Comparison of ENCODE assay signal across 11 mouse cellular contexts in the genomic region with DNA sequence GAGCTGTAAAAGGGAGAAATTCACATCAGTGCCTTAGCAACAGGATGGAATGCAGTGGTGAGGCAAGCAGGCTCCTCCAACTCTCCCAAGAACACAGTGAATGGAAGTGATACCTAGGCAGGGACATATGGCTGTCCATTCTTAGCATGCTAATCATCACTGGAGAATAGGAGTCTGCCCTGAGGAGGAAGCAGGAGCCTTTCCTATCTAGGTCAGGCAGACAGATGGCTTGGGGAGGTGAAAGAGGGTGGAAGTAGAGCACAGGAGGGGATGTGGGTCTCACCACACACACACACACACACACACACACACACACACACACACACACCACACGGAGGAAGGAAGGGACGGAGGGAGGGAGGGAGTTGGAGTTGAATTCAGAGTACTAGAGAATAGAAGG.
A peak's percentile ranks its signal among the peaks of the same experiment; 100 is the strongest.
DNase-seq lines count a peak whose midpoint lies in the region; ATAC-seq and TF ChIP-seq lines count a peak whose summit lies in the region.
"Had no signal": no experiment of that assay in that cellular context is flagged by ENCODE, and none has a peak within 500 bp of the region (broad histone marks: within the 10 kb centered on the region; RNA-seq: fewer than 3 reads in every experiment).

No protein-coding gene starts in this region.

- no peaks in the 10 kb centered on the region for H3K9me3 ChIP-seq in lung, embryonic 14.5 days (ENCODE audit: low read depth, low read length)
- H3K9me3 ChIP-seq in forebrain, embryonic 16.5 days (ENCODE audit: control insufficient read depth, low read length): no peaks in the 10 kb centered on the region
- no peaks in the 10 kb centered on the region for H3K9me3 ChIP-seq in neural tube, embryonic 15.5 days (replicated peaks)
- H3K9me3 ChIP-seq in liver, embryonic 11.5 days (ENCODE audit: control insufficient read depth, low read length): no peaks in the 10 kb centered on the region
- H3K9me3 ChIP-seq: embryonic facial prominence, embryonic 15.5 days; liver, embryonic 15.5 days had no signal

- H3K9ac ChIP-seq in lung, embryonic 14.5 days: no peak overlapping the region
- no peak overlapping the region for H3K9ac ChIP-seq in forebrain, embryonic 16.5 days (replicated peaks; ENCODE audit: low read depth, low read length)
- H3K9ac ChIP-seq in neural tube, embryonic 15.5 days (replicated peaks): no peak overlapping the region
- no peak overlapping the region for H3K9ac ChIP-seq in liver, embryonic 11.5 days (ENCODE audit: low read depth, low read length)
- H3K9ac ChIP-seq: embryonic facial prominence, embryonic 15.5 days; liver, embryonic 15.5 days had no signal

- WGBS in lung, embryonic 14.5 days: 67% methylated on average over 1 of the region's 2 CpGs
- WGBS in forebrain, embryonic 16.5 days: 47% methylated on average over 2 of the region's 2 CpGs
- whole genome bisulfite sequencing in neural tube, embryonic 15.5 days: 40% methylated on average over 2 of the region's 2 CpGs
- WGBS in liver, embryonic 11.5 days: 50% methylated on average over 2 of the region's 2 CpGs

- DNase-seq in cerebellum, postnatal 4 days (ENCODE audit: low spot score in 2 of 2): no peak
- DNase-seq in lung, embryonic 14.5 days: peak; percentile 26
- DNase-seq in lung, postnatal 4 days: no peak
- no peak for DNase-seq in kidney, postnatal 10 days
- DNase-seq in liver, embryonic 11.5 days (ENCODE audit: low spot score): no peak

- H3K4me2 ChIP-seq in lung, embryonic 14.5 days: no peak overlapping the region
- H3K4me2 ChIP-seq in forebrain, embryonic 16.5 days (ENCODE audit: low read length): no peak overlapping the region
- H3K4me2 ChIP-seq in neural tube, embryonic 15.5 days: no peak overlapping the region
- H3K4me2 ChIP-seq in liver, embryonic 11.5 days: no peak overlapping the region
- H3K4me2 ChIP-seq: embryonic facial prominence, embryonic 15.5 days; liver, embryonic 15.5 days had no signal

- no peaks in the 10 kb centered on the region for H3K36me3 ChIP-seq in lung, embryonic 14.5 days (ENCODE audit: insufficient read depth)
- no peaks in the 10 kb centered on the region for H3K36me3 ChIP-seq in forebrain, embryonic 16.5 days (ENCODE audit: control insufficient read depth, insufficient read depth)
- H3K36me3 ChIP-seq in neural tube, embryonic 15.5 days: no peaks in the 10 kb centered on the region
- no peaks in the 10 kb centered on the region for H3K36me3 ChIP-seq in liver, embryonic 11.5 days (ENCODE audit: control insufficient read depth, insufficient read depth, low read length)
- H3K36me3 ChIP-seq: embryonic facial prominence, embryonic 15.5 days; liver, embryonic 15.5 days had no signal

- no peaks in the 10 kb centered on the region for H3K27me3 ChIP-seq in lung, embryonic 14.5 days (ENCODE audit: insufficient read depth, low read length)
- no peaks in the 10 kb centered on the region for H3K27me3 ChIP-seq in forebrain, embryonic 16.5 days (replicated peaks; ENCODE audit: control insufficient read depth, insufficient read depth, low read length)
- no peaks in the 10 kb centered on the region for H3K27me3 ChIP-seq in neural tube, embryonic 15.5 days (replicated peaks)
- no peaks in the 10 kb centered on the region for H3K27me3 ChIP-seq in liver, embryonic 11.5 days (replicated peaks; ENCODE audit: control insufficient read depth, insufficient read depth, low read length)
- H3K27me3 ChIP-seq: embryonic facial prominence, embryonic 15.5 days; liver, embryonic 15.5 days had no signal

- no peak overlapping the region for H3K4me3 ChIP-seq in lung, embryonic 14.5 days (ENCODE audit: low read depth, low read length)
- no peak overlapping the region for H3K4me3 ChIP-seq in forebrain, embryonic 16.5 days (replicated peaks; ENCODE audit: low read length)
- H3K4me3 ChIP-seq in neural tube, embryonic 15.5 days (replicated peaks): no peak overlapping the region
- H3K4me3 ChIP-seq in liver, embryonic 11.5 days (ENCODE audit: low read depth, low read length): no peak overlapping the region
- H3K4me3 ChIP-seq: embryonic facial prominence, embryonic 15.5 days; liver, embryonic 15.5 days; myocyte had no signal

- H3K27ac ChIP-seq in lung, embryonic 14.5 days (ENCODE audit: low read depth): no peak overlapping the region
- H3K27ac ChIP-seq in forebrain, embryonic 16.5 days (ENCODE audit: low read length): peak overlapping the region; percentile 26; the same call in 1 of the 2 replicates
- H3K27ac ChIP-seq in neural tube, embryonic 15.5 days (replicated peaks): peak overlapping the region; percentile 51
- H3K27ac ChIP-seq in liver, embryonic 11.5 days (ENCODE audit: low read depth, low read length): no peak overlapping the region
- H3K27ac ChIP-seq: embryonic facial prominence, embryonic 15.5 days; liver, embryonic 15.5 days had no signal

- no peak for TF ChIP-seq CTCF in lung, embryonic 14.5 days (IDR thresholded peaks at IDR 0.05; ENCODE audit: low read depth)

- peaks cover 3% of the 10 kb centered on the region; the same call in 1 of the 2 replicates for H3K4me1 ChIP-seq in lung, embryonic 14.5 days (ENCODE audit: insufficient read depth)
- H3K4me1 ChIP-seq in forebrain, embryonic 16.5 days (replicated peaks; ENCODE audit: control insufficient read depth, insufficient read depth, low read length): peaks cover 13% of the 10 kb centered on the region
- H3K4me1 ChIP-seq in neural tube, embryonic 15.5 days: peaks cover 14% of the 10 kb centered on the region; the same call in 1 of the 2 replicates
- no peaks in the 10 kb centered on the region for H3K4me1 ChIP-seq in liver, embryonic 11.5 days (replicated peaks; ENCODE audit: control insufficient read depth, insufficient read depth, low read length)
- H3K4me1 ChIP-seq: embryonic facial prominence, embryonic 15.5 days; liver, embryonic 15.5 days had no signal

- peak; percentile 95 for ATAC-seq in cerebellum, adult (ENCODE audit: insufficient number of reproducible peaks, low FRiP score, low TSS enrichment)
- ATAC-seq in lung, embryonic 14.5 days (ENCODE audit: insufficient read depth): no peak
- peak; percentile 28; the same call in 1 of the 2 replicates for ATAC-seq in forebrain, embryonic 16.5 days
- peak; percentile 31; the same call in 1 of the 2 replicates for ATAC-seq in neural tube, embryonic 15.5 days (ENCODE audit: low FRiP score)
- no peak for ATAC-seq in liver, embryonic 11.5 days (replicated peaks; ENCODE audit: low FRiP score)

Comparison
In these comparisons a context has a peak if more than half of its experiments do, and no peak if none do; other contexts are left out.
1. ATAC-seq: peak in cerebellum, adult (single experiment), forebrain, embryonic 16.5 days (single experiment) and neural tube, embryonic 15.5 days (single experiment); none in lung, embryonic 14.5 days (single experiment) and liver, embryonic 11.5 days (single experiment).
2. H3K27ac ChIP-seq: peak in forebrain, embryonic 16.5 days (single experiment) and neural tube, embryonic 15.5 days (single experiment); none in lung, embryonic 14.5 days (single experiment) and liver, embryonic 11.5 days (single experiment).